Mouse (Mus musculus): Measurements from ENCODE around the gene Ube2e2.

DNA sequence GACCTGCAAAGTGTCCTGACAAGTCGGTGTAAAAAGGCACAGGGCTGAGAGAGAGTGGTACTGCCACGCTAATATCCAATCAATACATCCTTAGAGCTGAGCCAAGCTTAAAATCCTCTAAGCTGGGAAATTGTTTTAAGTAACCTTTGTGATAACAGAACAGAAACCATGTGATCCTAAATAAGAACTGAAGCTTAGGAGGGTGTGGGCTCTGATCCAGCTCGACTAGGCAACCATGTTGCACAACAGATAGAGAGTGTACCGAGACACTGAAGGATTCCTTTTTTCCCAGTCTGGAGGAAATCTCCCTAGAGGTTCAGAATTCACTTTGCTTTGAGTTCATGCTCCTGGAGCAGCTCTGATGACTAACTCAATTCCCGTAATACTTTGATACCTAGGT, 4.5 kb downstream of the Ube2e2 start:
- TF ChIP-seq CTCF (IDR thresholded peaks at IDR 0.05; ENCODE audit: low read depth) (no peak), EP300 (IDR thresholded peaks at IDR 0.05; ENCODE audit: low read depth) (no peak)
